Mouse (Mus musculus) bone marrow macrophage, adult 2 months (primary cell): ENCODE data around the gene Hoxd8.

Experiments used
- CTCF ChIP-seq: IDR thresholded peaks from 2 replicates; pipeline ENCODE4 v1.5.1; 2012; ENCODE audit warnings: low read depth, mild to moderate bottlenecking, low read length, moderate library complexity
- POLR2A ChIP-seq: IDR thresholded peaks from 2 replicates; pipeline ENCODE4 v1.6.1; 2012; ENCODE audit warnings: mild to moderate bottlenecking, low read depth, low read length, borderline replicate concordance

GRCm38 (mm10) chr2:74695383-74695782, 9.0 kb upstream of the Hoxd8 start:
- TF ChIP-seq POLR2A: no peak
- TF ChIP-seq CTCF: no peak
